Mouse (Mus musculus) stomach, postnatal 0 days (tissue): Measurements from ENCODE around the gene Prkaa1. TPM values are rescaled to one million over a fixed set of nuclear protein-coding genes. Genes with fewer than 3 reads are reported as not detected.

Experiments
- ATAC-seq: fragments of 200-750 bp; cut with Nextera tagmentation; 2 replicates; pipeline ENCODE4 v1.8.0; 2017; ENCODE audit not compliant: low FRiP score, low TSS enrichment
- DNase-seq: peaks from one replicate; pipeline ENCODE4 v3.0.0-alpha.2; 2016; ENCODE audit warnings: low spot score
- H3K27ac ChIP-seq: fragments of 300-500 bp; sonication (generic); replicated peaks from 2 replicates; pipeline ENCODE4 v1.5.1; 2014; ENCODE audit warnings: mild to moderate bottlenecking, control low read depth
- H3K27me3 ChIP-seq: fragments of 300-500 bp; sonication (generic); 2 replicates; pipeline ENCODE4 v1.6.1; 2014; ENCODE audit warnings: low read length; ENCODE audit not compliant: control insufficient read depth, insufficient read depth
- H3K36me3 ChIP-seq: fragments of 300-500 bp; sonication (generic); 2 replicates; pipeline ENCODE4 v1.6.1; 2014; ENCODE audit warnings: low read length, mixed read lengths; ENCODE audit not compliant: control insufficient read depth, insufficient read depth
- H3K4me1 ChIP-seq: fragments of 300-500 bp; sonication (generic); replicated peaks from 2 replicates; pipeline ENCODE4 v1.6.1; 2014; ENCODE audit warnings: antibody characterized with exemption; ENCODE audit not compliant: control insufficient read depth, insufficient read depth
- H3K4me2 ChIP-seq: fragments of 300-500 bp; sonication (generic); replicated peaks from 2 replicates; pipeline ENCODE4 v1.6.1; 2014; ENCODE audit warnings: low read depth, mild to moderate bottlenecking, control low read depth, moderate library complexity
- H3K4me3 ChIP-seq: fragments of 300-500 bp; sonication (generic); 2 replicates; pipeline ENCODE4 v1.5.1; 2014; ENCODE audit warnings: low read depth, low read length, control low read depth
- H3K9ac ChIP-seq: fragments of 300-500 bp; sonication (generic); 2 replicates; pipeline ENCODE4 v1.6.1; 2014; ENCODE audit warnings: mild to moderate bottlenecking, low read length, control low read depth, mixed read lengths
- H3K9me3 ChIP-seq: fragments of 300-500 bp; sonication (generic); 2 replicates; pipeline ENCODE4 v1.6.1; 2016; ENCODE audit warnings: low read length; ENCODE audit not compliant: control insufficient read depth
- CTCF ChIP-seq: IDR thresholded peaks from 2 replicates; pipeline ENCODE4 v1.5.1; 2016; ENCODE audit warnings: antibody characterized with exemption, low read depth, mild to moderate bottlenecking, moderate library complexity
- EP300 ChIP-seq: optimal IDR thresholded peaks from 2 replicates; pipeline ENCODE3; 2016; ENCODE audit warnings: antibody characterized with exemption
- WGBS: fragments of 180-500 bp; shearing (Covaris S2); extraction: QIAGEN DNeasy Blood & Tissue Kit; methylation state at CpG from one replicate; pipeline ENCODE4 v1.1.7; 2014; 5-methylcytosine and 5-hydroxymethylcytosine counted together
- polyA plus RNA-seq: library from polyadenylated mRNA; unstranded; fragments of >200 nt; fragmentation: Nextera tagmentation; extraction: Ambion mirVana; gene quantifications from 2 replicates; pipeline ENCODE4 v1.2.1, GENCODE M21; 2015

Gene Prkaa1
- polyA plus RNA-seq, 1 experiment from 2014 or later = 13.7 TPM

DNA sequence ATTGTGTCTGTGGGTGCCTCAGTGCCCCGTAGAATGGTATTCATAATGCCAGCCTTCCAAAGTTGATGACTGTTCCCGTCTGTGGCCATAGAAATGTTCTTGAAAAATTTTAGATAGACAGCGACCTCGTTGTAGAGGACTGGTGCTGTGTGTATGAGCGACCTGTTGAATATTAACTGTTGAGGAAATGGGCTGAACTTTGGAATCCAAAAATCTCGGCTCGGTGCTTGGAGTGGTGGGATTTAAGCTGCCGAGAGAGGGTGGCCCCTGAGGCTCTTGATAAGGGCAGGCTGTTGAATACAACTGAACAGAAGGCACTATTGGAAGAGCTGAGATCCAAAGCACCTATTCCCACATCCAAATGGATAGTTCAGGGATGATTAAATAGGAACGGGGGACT, 11.0 kb downstream of the Prkaa1 start:
- no peak for ATAC-seq
- DNase-seq = no peak
- no peaks in the 10 kb centered on the region for H3K27me3 ChIP-seq
- WGBS = 68% methylated on average over 9 of the region's 9 CpGs
- H3K27ac ChIP-seq = no peak overlapping the region; the same call in 1 of the 2 replicates
- no peaks in the 10 kb centered on the region for H3K9me3 ChIP-seq
- TF ChIP-seq CTCF (no peak), EP300 (no peak)
- 0 out of 2 replicates have a peak, but pooled peaks cover 2% of the 10 kb centered on the region for H3K4me1 ChIP-seq
- H3K36me3 ChIP-seq = no peaks in the 10 kb centered on the region
- H3K4me2 ChIP-seq = no peak overlapping the region
- H3K4me3 ChIP-seq = no peak overlapping the region
- H3K9ac ChIP-seq = no peak overlapping the region

DNA sequence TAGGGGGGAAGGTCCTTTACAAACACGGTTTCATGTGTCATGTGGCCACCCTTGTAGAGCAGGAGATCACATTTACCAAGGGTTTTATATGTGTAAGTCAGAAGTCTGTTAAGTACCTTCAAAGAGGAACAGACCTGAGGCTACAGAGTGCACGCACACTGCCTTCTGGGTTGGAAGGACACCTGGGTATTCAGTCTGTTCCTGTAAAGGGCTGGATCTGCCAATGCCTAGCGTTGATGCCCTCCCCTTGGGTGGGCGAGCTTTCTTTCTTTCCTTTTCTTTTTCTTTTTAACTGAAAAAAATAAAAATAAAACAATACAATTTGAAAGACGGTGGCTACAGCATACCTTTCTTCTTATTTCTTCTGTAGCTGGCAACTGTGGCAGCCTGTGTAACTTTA, 11.4 kb downstream of the Prkaa1 start:
- H3K27me3 ChIP-seq = no peaks in the 10 kb centered on the region
- no peak overlapping the region for H3K4me3 ChIP-seq
- WGBS = 70% methylated on average over 5 of the region's 5 CpGs
- H3K36me3 ChIP-seq = no peaks in the 10 kb centered on the region
- no peak for DNase-seq
- no peak overlapping the region for H3K4me2 ChIP-seq
- no peak for ATAC-seq
- H3K4me1 ChIP-seq = 0 out of 2 replicates have a peak, but pooled peaks cover 2% of the 10 kb centered on the region
- H3K9ac ChIP-seq = 0 out of 2 replicates have a peak overlapping the region, but pooled peaks have one; percentile 18
- H3K9me3 ChIP-seq = no peaks in the 10 kb centered on the region
- H3K27ac ChIP-seq = no peak overlapping the region; the same call in 1 of the 2 replicates
- TF ChIP-seq CTCF (no peak), EP300 (no peak)

DNA sequence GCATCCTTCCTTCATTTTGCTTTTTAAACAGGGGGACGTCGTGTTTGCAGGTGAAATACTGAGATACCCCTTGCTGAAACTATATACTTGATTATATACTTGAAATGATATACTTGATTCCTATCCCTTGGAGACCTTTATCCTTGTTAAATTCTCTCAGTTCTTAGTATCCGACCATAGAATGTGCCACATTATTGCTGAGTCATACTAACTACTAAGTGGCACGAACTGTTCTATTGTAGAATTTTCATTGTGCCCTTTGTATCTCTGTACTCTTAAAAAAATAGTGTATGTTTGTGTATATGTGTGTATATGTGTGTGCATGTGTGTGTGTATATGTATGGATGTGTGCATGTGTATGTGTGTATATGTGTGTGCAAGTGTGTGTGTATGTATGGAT, 12.7 kb downstream of the Prkaa1 start:
- 0 out of 2 replicates have a peak, but pooled peaks cover 2% of the 10 kb centered on the region for H3K4me1 ChIP-seq
- H3K27me3 ChIP-seq = no peaks in the 10 kb centered on the region
- DNase-seq = no peak
- TF ChIP-seq CTCF (no peak), EP300 (no peak)
- no peak for ATAC-seq
- 80% methylated on average over 4 of the region's 4 CpGs for WGBS
- no peaks in the 10 kb centered on the region for H3K36me3 ChIP-seq
- no peak overlapping the region for H3K27ac ChIP-seq
- H3K4me2 ChIP-seq = no peak overlapping the region
- H3K9me3 ChIP-seq = no peaks in the 10 kb centered on the region
- no peak overlapping the region for H3K9ac ChIP-seq
- H3K4me3 ChIP-seq = no peak overlapping the region

DNA sequence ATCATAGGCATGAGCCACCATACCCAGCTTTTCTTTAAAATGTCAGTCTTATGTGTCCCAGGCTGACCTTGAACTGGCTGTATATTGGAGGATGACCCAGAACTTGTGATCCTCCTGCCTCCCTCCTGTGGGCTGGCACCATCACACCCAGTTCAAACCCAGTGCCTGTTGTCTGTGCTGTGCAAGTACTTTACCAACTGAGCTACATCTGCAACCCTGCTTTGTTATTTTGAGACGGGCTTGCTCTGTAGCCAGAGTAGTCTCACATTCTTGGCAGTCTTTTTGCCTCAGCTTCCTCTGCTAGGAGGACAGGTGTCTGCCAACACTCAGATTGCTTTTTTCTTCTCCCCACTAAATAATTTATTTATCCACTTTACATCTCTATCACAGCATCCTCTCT, 13.7 kb downstream of the Prkaa1 start:
- DNase-seq (no peak), ATAC-seq (no peak)
- 43% methylated on average over 1 of the region's 1 CpGs for WGBS
- Histone ChIP-seq H3K4me2 (no peak overlapping the region), H3K4me1 (0 out of 2 replicates have a peak, but pooled peaks cover 2% of the 10 kb centered on the region), H3K9ac (no peak overlapping the region), H3K4me3 (no peak overlapping the region), H3K36me3 (no peaks in the 10 kb centered on the region), H3K27ac (no peak overlapping the region), H3K27me3 (no peaks in the 10 kb centered on the region), H3K9me3 (no peaks in the 10 kb centered on the region)
- TF ChIP-seq EP300 (no peak), CTCF (no peak)

DNA sequence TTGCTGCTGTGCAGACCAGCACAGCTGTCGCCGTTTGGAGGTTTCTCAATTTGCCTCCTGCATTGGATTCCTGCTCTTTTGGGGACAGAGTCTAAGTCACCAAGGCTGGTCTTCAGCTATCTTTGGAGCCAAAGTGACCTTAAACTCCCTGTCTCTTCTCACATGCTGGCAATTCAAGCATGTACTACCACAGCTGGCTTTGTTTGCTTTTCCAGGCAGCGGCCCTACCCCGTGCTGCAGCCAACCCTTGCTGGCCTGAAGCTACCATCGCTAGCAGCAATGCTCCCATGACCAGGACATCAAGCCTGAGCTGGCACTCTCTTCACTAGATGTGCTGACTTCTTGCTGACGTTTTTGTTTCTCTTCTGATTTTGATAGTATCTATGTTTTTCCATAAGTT, 15.2 kb downstream of the Prkaa1 start:
- ATAC-seq (peak; percentile 60; the same call in 1 of the 2 replicates), DNase-seq (peak; percentile 45)
- H3K27ac ChIP-seq = no peak overlapping the region
- no peak overlapping the region for H3K4me3 ChIP-seq
- H3K9ac ChIP-seq = no peak overlapping the region
- H3K36me3 ChIP-seq = no peaks in the 10 kb centered on the region; the same call in none of the 2 replicates
- no peaks in the 10 kb centered on the region for H3K27me3 ChIP-seq
- 51% methylated on average over 6 of the region's 6 CpGs for WGBS
- no peak for TF ChIP-seq CTCF
- no peak for TF ChIP-seq EP300
- H3K4me1 ChIP-seq = 0 out of 2 replicates have a peak, but pooled peaks cover 2% of the 10 kb centered on the region
- no peaks in the 10 kb centered on the region for H3K9me3 ChIP-seq
- H3K4me2 ChIP-seq = no peak overlapping the region

DNA sequence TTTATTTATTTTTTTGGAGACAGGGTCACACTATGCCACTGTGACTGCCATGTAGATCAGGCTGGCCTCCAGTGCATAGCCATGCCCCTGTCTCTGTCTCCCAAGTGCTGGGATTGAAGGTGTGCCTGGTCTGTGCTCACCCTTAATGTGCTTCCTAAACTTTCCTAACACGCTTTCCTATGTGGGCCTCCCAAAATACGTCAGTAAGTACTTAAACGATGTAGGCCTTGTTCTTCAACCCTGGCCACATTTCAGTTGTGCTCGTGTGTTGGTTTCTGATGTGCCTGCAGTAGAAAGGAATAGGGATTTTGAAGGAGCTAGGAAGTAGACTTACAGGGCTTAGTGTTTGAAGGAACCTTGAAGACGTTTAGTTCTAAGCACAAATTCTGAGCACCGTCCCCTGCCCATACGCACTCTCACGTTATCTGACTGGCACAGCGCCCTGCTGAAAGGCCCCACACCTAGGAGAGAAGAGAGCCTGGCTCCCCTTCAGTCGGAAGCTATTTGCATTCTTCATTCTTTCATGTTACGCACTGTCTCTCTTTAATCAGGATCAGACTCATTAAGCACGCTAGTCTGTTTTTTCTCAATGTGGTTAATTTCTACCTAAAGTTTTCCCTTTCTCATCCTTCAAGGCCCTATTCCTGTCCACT, 21.6 kb downstream of the Prkaa1 start:
- H3K27ac ChIP-seq = no peak overlapping the region
- TF ChIP-seq CTCF = no peak
- no peak for TF ChIP-seq EP300
- peaks cover 3% of the 10 kb centered on the region for H3K36me3 ChIP-seq
- H3K4me2 ChIP-seq = no peak overlapping the region
- no peaks in the 10 kb centered on the region for H3K27me3 ChIP-seq
- H3K9me3 ChIP-seq = no peaks in the 10 kb centered on the region
- 85% methylated on average over 12 of the region's 12 CpGs for WGBS
- H3K4me3 ChIP-seq = no peak overlapping the region
- ATAC-seq (no peak), DNase-seq (no peak)
- H3K4me1 ChIP-seq = no peaks in the 10 kb centered on the region
- no peak overlapping the region for H3K9ac ChIP-seq
